Mouse (Mus musculus): ENCODE results near the gene Cct6b.

DNA sequence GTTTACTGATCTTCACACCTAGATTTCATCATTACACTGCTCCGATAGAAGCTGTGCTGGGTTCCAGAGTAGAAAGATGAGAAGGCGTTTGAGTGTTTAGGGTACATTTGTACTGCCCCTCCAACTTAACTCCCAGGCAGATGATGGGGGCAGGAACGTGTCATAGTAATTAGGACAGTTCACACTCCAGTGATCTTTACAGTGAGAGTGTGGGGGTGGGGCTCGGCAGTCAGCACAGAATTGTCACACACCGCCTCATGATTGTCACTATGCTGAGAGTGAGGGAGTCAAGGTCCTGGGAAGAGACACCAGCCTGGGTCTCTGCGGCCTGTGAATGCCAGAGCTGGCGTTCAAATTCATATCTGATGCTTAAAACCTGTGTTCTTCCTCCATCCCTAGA is 68.2 kb downstream of the Cct6b start:
- TF ChIP-seq EP300 (IDR thresholded peaks at IDR 0.05; ENCODE audit: insufficient read depth, low read depth, low read length) (no peak), CTCF (IDR thresholded peaks at IDR 0.05) (no peak), POLR2A (IDR thresholded peaks at IDR 0.05; ENCODE audit: insufficient read depth, low read depth, low read length) (no peak)
